Comparison of ENCODE assay signal across 19 mouse cellular contexts in genomic region chr11:86590066-86590465, GRCm38 (mm10).
"Had no signal": no experiment of that assay in that cellular context is flagged by ENCODE, and none has a peak within 500 bp of the region (broad histone marks: within the 10 kb centered on the region; RNA-seq: fewer than 3 reads in every experiment).

No protein-coding gene starts in this region.

- ATAC-seq: liver, postnatal 0 days; midbrain, embryonic 15.5 days had no signal

- H3K4me3 ChIP-seq: limb, embryonic 12.5 days; limb, embryonic 15.5 days; lung, embryonic 15.5 days; midbrain, embryonic 12.5 days; midbrain, embryonic 15.5 days; neural tube, embryonic 13.5 days; stomach, embryonic 15.5 days had no signal

- H3K27ac ChIP-seq: limb, embryonic 12.5 days; limb, embryonic 15.5 days; liver, embryonic 14.5 days; lung, embryonic 15.5 days; midbrain, embryonic 12.5 days; midbrain, embryonic 15.5 days; neural tube, embryonic 13.5 days; stomach, embryonic 15.5 days had no signal

- H3K9me3 ChIP-seq: limb, embryonic 12.5 days; limb, embryonic 15.5 days; lung, embryonic 15.5 days; midbrain, embryonic 12.5 days; midbrain, embryonic 15.5 days; neural tube, embryonic 13.5 days; stomach, embryonic 15.5 days had no signal

- DNase-seq: kidney, adult 9 months; kidney, postnatal 14 days; kidney, postnatal 4 days; left cerebral cortex, postnatal 4 days; liver, postnatal 0 days; lung, postnatal 14 days; retina, postnatal 1 day; right cerebral cortex, postnatal 25 days; spleen, adult 18-20 months; thymus, postnatal 36 days had no signal

- H3K4me2 ChIP-seq: limb, embryonic 12.5 days; limb, embryonic 15.5 days; liver, embryonic 11.5 days; lung, embryonic 15.5 days; midbrain, embryonic 12.5 days; midbrain, embryonic 15.5 days; neural tube, embryonic 13.5 days; stomach, embryonic 15.5 days had no signal

- H3K9ac ChIP-seq: limb, embryonic 12.5 days; limb, embryonic 15.5 days; liver, embryonic 14.5 days; liver, postnatal 0 days; lung, embryonic 15.5 days; midbrain, embryonic 12.5 days; midbrain, embryonic 15.5 days; neural tube, embryonic 13.5 days; stomach, embryonic 15.5 days had no signal

- H3K27me3 ChIP-seq: limb, embryonic 12.5 days; limb, embryonic 15.5 days; lung, embryonic 15.5 days; midbrain, embryonic 12.5 days; midbrain, embryonic 15.5 days; neural tube, embryonic 13.5 days; stomach, embryonic 15.5 days had no signal

- H3K36me3 ChIP-seq: limb, embryonic 15.5 days; lung, embryonic 15.5 days; midbrain, embryonic 15.5 days; stomach, embryonic 15.5 days had no signal
